Mouse (Mus musculus): ENCODE results near the gene Gm17087. TPM values are rescaled to one million over a fixed set of nuclear protein-coding genes. Genes with fewer than 3 reads are reported as not detected.

Gm17087 gene
- polyA plus RNA-seq, 1 experiment: 3.7 TPM

DNA sequence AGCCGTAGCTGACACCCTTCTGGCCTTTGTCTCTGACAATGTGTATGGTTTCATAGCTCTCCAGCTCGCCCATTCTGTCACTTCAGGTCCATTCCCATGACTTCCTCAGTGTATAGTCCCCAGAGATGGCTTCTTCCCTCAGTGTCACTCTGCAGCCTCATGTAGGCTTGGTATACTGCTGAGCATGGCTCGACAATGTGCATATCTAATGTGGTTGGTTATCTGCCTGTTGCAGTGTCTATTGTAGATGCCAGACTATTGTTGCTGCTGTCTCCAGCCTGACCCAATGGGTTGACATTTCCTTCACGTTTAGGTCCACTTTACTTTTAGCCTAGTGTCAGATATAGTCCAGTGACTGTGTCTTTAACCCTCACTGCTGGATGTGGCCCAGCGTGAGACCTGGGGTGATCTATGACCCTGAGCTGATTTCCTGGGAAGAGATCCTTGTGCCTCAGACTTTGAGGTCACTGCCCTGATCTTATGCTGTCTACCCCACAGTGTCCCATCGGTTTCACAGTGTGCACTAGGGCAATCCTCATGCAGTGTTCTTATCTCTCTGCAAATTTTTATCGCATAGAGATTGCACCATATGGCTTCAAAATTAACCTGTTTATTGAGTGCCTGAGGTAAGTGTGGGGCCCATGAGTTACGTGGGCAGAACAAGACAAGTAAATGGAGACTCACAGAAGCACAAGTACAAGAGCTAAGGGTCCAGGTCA lies 7.0 kb upstream of the Gm17087 start:
- Histone ChIP-seq H3K27ac (ENCODE audit: insufficient read depth, low read length) (no peak overlapping the region), H3K4me3 (ENCODE audit: insufficient read depth, low read length) (no peak overlapping the region), H3K4me1 (ENCODE audit: control insufficient read depth, insufficient read depth, low read length) (no peaks in the 10 kb centered on the region)
- TF ChIP-seq POLR2A (IDR thresholded peaks at IDR 0.05; ENCODE audit: low read depth, low read length) (no peak), CTCF (IDR thresholded peaks at IDR 0.05; ENCODE audit: borderline replicate concordance, insufficient read depth, low read length) (no peak)

DNA sequence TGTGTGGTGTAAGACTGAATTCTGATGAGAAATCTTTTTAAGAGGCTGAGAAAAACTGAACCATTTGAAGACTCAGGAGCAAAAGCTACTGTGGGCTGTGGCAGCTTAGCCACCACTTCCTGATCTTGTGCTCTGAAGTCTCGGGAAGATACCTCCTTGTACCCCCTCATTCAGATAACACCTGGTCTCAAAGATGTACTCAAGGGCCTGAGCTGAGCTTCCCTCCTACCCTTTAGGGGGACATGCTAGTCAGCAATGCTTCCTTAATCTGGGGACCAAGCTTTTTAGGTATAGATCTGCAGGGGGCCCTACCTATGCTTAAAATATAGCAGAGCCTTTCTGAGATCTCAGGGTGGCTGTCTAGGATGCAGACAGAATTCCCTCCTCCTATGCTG lies 3.9 kb downstream of the Gm17087 start:
- no peaks in the 10 kb centered on the region for H3K4me1 ChIP-seq (ENCODE audit: control insufficient read depth, insufficient read depth, low read length)
- no peak overlapping the region for H3K4me3 ChIP-seq (ENCODE audit: insufficient read depth, low read length)
- no peak overlapping the region for H3K27ac ChIP-seq (ENCODE audit: insufficient read depth, low read length)
- TF ChIP-seq POLR2A (IDR thresholded peaks at IDR 0.05; ENCODE audit: low read depth, low read length) (no peak), CTCF (IDR thresholded peaks at IDR 0.05; ENCODE audit: borderline replicate concordance, insufficient read depth, low read length) (no peak)

DNA sequence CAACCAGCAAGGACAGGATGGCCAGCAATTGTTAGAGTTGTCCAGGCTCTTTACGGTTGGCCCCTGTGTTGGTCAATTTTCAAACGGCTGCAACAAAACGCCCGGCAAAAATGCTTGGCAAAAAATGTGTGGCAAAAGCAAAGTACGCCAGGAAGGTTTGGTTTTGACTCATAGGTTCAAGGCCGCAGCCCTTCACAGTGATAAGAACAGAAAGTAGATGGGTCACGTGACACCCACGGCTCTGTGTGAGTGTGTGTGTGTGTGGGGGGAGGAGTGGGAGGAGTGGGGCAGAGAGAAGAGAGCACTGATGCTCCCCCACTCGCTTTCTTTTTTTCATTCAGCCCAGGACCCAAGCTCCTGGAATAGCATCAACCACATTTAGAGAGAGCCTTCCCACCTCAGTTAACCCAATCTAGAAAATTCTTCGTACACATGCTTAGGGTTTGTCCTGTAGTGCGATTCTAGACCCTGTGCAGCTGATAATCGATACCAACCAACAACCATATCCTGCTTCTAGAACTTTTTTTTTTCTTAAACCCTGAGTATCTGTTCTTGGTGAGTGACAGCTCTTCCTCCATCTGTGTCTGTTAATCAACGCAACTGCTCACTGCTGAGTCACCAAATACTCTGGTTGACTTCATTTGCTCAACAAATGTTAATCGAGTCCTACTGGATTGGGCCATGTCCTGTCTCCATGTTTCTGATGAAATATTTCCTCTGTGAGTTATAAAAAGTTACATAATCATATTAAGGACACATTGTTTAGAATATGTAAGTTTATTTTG lies 4.5 kb downstream of the Gm17087 start:
- H3K27ac ChIP-seq (ENCODE audit: insufficient read depth, low read length): no peak overlapping the region
- H3K4me1 ChIP-seq (ENCODE audit: control insufficient read depth, insufficient read depth, low read length): no peaks in the 10 kb centered on the region
- TF ChIP-seq POLR2A (IDR thresholded peaks at IDR 0.05; ENCODE audit: low read depth, low read length) (no peak), CTCF (IDR thresholded peaks at IDR 0.05; ENCODE audit: borderline replicate concordance, insufficient read depth, low read length) (no peak)
- no peak overlapping the region for H3K4me3 ChIP-seq (ENCODE audit: insufficient read depth, low read length)

DNA sequence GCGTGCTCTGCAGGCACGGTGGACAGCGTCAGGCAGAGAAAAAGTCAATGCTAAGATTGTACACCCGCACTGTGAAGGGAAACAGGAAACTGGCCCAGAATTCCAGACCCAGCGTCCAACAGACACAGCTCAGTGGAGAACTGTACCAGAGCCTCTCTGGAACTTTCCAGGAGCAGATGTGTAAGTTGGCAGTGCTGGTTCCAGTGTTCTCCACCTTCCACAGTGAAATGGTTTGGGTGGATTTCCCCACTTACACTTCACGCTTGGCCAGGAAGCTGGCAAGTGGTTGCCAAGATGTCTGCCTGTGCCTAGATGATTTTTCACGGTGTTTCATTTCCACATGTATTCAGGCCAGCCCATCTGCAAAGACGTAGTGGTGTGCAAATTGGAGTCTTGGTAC lies 8.8 kb downstream of the Gm17087 start:
- H3K4me1 ChIP-seq (ENCODE audit: control insufficient read depth, insufficient read depth, low read length): peaks cover under 1% of the 10 kb centered on the region; the same call in 1 of the 2 replicates
- H3K4me3 ChIP-seq (ENCODE audit: insufficient read depth, low read length): no peak overlapping the region
- no peak for TF ChIP-seq CTCF (IDR thresholded peaks at IDR 0.05; ENCODE audit: borderline replicate concordance, insufficient read depth, low read length)
- TF ChIP-seq POLR2A (IDR thresholded peaks at IDR 0.05; ENCODE audit: low read depth, low read length): no peak
- H3K27ac ChIP-seq (ENCODE audit: insufficient read depth, low read length): no peak overlapping the region

GRCm38 (mm10) chr17:8556223-8556622 lies 10.5 kb downstream of the Gm17087 start:
- TF ChIP-seq POLR2A (IDR thresholded peaks at IDR 0.05; ENCODE audit: low read depth, low read length) (no peak), CTCF (IDR thresholded peaks at IDR 0.05; ENCODE audit: borderline replicate concordance, insufficient read depth, low read length) (no peak)
- Histone ChIP-seq H3K27ac (ENCODE audit: insufficient read depth, low read length) (no peak overlapping the region), H3K4me1 (ENCODE audit: control insufficient read depth, insufficient read depth, low read length) (peaks cover 17% of the 10 kb centered on the region), H3K4me3 (ENCODE audit: insufficient read depth, low read length) (no peak overlapping the region)

DNA sequence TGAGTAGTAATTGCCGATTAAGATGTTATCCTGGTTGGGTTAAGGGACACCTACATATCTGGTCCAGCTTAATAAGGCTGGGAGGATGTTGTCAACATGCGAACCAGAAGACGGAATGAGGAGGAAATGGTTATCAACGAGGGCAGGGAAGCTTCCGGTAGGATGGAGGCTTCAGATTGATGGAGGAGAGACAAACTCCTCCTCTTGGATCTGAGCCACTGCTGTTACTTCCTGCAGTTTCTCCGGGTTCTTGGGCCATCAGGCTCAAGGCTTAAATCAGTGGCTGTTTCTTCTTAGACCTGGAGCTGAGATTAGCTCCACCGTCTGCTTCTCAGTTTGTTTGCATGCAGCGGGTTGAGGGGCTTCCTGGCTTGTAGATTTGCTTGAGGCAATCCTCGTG lies 11.0 kb downstream of the Gm17087 start:
- H3K4me3 ChIP-seq (ENCODE audit: insufficient read depth, low read length): no peak overlapping the region
- no peak for TF ChIP-seq CTCF (IDR thresholded peaks at IDR 0.05; ENCODE audit: borderline replicate concordance, insufficient read depth, low read length)
- TF ChIP-seq POLR2A (IDR thresholded peaks at IDR 0.05; ENCODE audit: low read depth, low read length): no peak
- H3K4me1 ChIP-seq (ENCODE audit: control insufficient read depth, insufficient read depth, low read length): peaks cover 17% of the 10 kb centered on the region
- H3K27ac ChIP-seq (ENCODE audit: insufficient read depth, low read length): no peak overlapping the region

DNA sequence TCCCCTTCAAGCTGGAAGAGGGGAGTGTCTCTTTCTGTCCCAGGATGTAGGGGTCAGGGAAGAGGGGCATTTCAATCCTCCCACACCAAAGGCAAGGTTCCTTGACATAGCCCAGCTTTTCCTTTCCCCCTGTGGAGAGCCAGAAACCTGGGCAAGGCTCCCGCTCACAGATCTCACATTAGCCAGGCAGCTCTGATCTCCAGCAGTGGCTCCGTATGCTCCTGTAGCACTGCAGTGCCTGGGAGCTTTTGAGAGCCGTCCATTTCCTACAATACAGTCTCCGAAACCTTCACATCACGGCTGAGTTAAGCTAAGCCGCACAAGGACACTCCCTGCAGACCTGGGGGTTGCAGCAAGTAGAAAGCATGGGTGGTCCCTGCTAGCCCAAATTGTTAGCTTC lies 12.5 kb downstream of the Gm17087 start:
- H3K4me3 ChIP-seq (ENCODE audit: insufficient read depth, low read length): no peak overlapping the region
- H3K27ac ChIP-seq (ENCODE audit: insufficient read depth, low read length): no peak overlapping the region
- H3K4me1 ChIP-seq (ENCODE audit: control insufficient read depth, insufficient read depth, low read length): peaks cover 17% of the 10 kb centered on the region
- TF ChIP-seq POLR2A (IDR thresholded peaks at IDR 0.05; ENCODE audit: low read depth, low read length) (no peak), CTCF (IDR thresholded peaks at IDR 0.05; ENCODE audit: borderline replicate concordance, insufficient read depth, low read length) (no peak)

DNA sequence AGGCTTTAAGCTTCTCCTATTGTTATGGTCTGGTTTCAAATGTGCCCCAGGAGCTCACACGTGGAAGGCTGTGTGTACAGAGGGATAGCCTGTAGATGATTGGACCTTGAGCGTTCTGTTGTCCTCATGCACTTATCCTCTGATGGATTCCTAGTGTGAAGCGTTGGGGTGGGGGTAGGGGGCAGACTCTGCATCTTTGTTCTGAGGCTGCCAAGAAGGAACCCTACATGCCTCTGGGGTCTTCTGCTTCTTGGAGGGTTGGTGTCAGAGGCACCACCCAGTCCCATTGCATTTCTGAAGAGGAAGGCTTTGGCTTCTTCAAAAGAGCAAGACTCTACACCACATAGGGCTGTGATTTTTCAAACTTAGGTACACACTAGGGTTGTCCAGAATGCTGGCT lies 13.1 kb downstream of the Gm17087 start:
- Histone ChIP-seq H3K4me3 (ENCODE audit: insufficient read depth, low read length) (no peak overlapping the region), H3K27ac (ENCODE audit: insufficient read depth, low read length) (no peak overlapping the region), H3K4me1 (ENCODE audit: control insufficient read depth, insufficient read depth, low read length) (peaks cover 17% of the 10 kb centered on the region)
- TF ChIP-seq POLR2A (IDR thresholded peaks at IDR 0.05; ENCODE audit: low read depth, low read length): no peak

GRCm38 (mm10) chr17:8552346-8553035 lies 14.3 kb downstream of the Gm17087 start:
- Histone ChIP-seq H3K4me1 (ENCODE audit: control insufficient read depth, insufficient read depth, low read length) (peaks cover 17% of the 10 kb centered on the region), H3K27ac (ENCODE audit: insufficient read depth, low read length) (no peak overlapping the region; the same call in 1 of the 2 replicates), H3K4me3 (ENCODE audit: insufficient read depth, low read length) (no peak overlapping the region)
- TF ChIP-seq CTCF (IDR thresholded peaks at IDR 0.05; ENCODE audit: borderline replicate concordance, insufficient read depth, low read length) (no peak), POLR2A (IDR thresholded peaks at IDR 0.05; ENCODE audit: low read depth, low read length) (no peak)

- Histone ChIP-seq H3K4me3 (ENCODE audit: insufficient read depth, low read length) (no peak overlapping the region), H3K4me1 (ENCODE audit: control insufficient read depth, insufficient read depth, low read length) (peaks cover 17% of the 10 kb centered on the region), H3K27ac (ENCODE audit: insufficient read depth, low read length) (no peak overlapping the region)
- TF ChIP-seq CTCF (IDR thresholded peaks at IDR 0.05; ENCODE audit: borderline replicate concordance, insufficient read depth, low read length) (no peak), POLR2A (IDR thresholded peaks at IDR 0.05; ENCODE audit: low read depth, low read length) (no peak)
These were observed 15.1 kb downstream of the Gm17087 start for GRCm38 (mm10) chr17:8551641-8552040.
